Mouse (Mus musculus) brain, embryonic 14.5 days (tissue): Measurements from ENCODE around the gene Hist1h1a. TPM values are rescaled to one million over a fixed set of nuclear protein-coding genes. Genes with fewer than 3 reads are reported as not detected.

Experiments
- DNase-seq: peaks from one replicate; pipeline ENCODE4 v3.0.0-alpha.2; 2011; ENCODE audit warnings: low read depth
- CTCF ChIP-seq: fragments of 200-500 bp; IDR thresholded peaks from 2 replicates; pipeline ENCODE4 v1.5.1; 2012; ENCODE audit warnings: inconsistent platforms, mild to moderate bottlenecking, moderate library complexity, borderline replicate concordance; ENCODE audit not compliant: insufficient read depth, insufficient read length; ENCODE audit errors: extremely low read depth
- POLR2A ChIP-seq: fragments of 200-500 bp; IDR thresholded peaks from 2 replicates; pipeline ENCODE4 v1.6.1; 2012; ENCODE audit warnings: mild to moderate bottlenecking, inconsistent platforms, borderline replicate concordance; ENCODE audit not compliant: poor library complexity, insufficient read depth, insufficient read length, severe bottlenecking; ENCODE audit errors: extremely low read depth
- polyA plus RNA-seq: library from polyadenylated mRNA; depleted of rRNA; stranded (reverse); fragments of >200 nt; gene quantifications from 2 replicates; pipeline ENCODE4 v1.2.3, GENCODE M21; 2012

The Hist1h1a gene
- polyA plus RNA-seq, 1 experiment = 3.8 TPM

DNA sequence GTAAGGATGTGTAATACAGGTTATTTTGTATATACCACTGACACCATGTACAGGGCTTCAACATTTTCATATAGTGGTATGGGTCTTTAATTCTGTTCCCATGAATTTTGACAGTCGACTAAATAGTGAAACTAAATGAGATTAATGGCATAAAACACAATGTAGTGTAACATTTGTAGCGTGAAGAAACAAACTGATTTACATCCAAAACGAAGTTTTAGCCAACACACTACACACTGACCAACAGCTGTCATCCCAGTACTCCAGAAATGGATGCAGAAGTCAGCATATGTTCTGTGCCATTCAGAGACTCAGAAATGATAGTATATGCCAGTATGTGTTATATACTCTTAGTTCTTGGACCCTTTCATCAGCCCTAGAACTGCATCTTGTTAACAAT lies 5.5 kb upstream of the Hist1h1a start:
- DNase-seq = no peak
- TF ChIP-seq CTCF (no peak), POLR2A (no peak)

- DNase-seq = no peak
- TF ChIP-seq CTCF (no peak), POLR2A (no peak)
Observed at GRCm38 (mm10) chr13:23759251-23759771, 4.2 kb upstream of the Hist1h1a start.

DNA sequence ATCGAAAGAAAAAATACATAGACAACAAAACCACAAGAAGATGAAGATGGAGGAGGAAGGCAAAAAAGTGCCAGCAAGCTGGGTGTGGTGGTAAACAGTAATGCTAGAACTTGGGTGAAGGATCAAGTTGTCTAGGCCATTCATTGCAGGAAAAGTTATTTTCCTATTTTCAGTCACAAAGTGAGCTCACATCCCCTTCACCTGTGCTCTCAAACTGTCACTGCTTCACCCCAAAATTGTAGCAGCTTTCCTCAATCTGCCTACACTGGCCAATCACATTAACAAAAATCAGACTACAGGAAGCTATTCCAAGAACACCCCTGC lies 3.6 kb upstream of the Hist1h1a start:
- TF ChIP-seq CTCF = no peak
- TF ChIP-seq POLR2A = no peak
- DNase-seq = no peak

GRCm38 (mm10) chr13:23760240-23760971 lies 3.1 kb upstream of the Hist1h1a start:
- peak; percentile 57 for DNase-seq
- TF ChIP-seq CTCF (no peak), POLR2A (no peak)

DNA sequence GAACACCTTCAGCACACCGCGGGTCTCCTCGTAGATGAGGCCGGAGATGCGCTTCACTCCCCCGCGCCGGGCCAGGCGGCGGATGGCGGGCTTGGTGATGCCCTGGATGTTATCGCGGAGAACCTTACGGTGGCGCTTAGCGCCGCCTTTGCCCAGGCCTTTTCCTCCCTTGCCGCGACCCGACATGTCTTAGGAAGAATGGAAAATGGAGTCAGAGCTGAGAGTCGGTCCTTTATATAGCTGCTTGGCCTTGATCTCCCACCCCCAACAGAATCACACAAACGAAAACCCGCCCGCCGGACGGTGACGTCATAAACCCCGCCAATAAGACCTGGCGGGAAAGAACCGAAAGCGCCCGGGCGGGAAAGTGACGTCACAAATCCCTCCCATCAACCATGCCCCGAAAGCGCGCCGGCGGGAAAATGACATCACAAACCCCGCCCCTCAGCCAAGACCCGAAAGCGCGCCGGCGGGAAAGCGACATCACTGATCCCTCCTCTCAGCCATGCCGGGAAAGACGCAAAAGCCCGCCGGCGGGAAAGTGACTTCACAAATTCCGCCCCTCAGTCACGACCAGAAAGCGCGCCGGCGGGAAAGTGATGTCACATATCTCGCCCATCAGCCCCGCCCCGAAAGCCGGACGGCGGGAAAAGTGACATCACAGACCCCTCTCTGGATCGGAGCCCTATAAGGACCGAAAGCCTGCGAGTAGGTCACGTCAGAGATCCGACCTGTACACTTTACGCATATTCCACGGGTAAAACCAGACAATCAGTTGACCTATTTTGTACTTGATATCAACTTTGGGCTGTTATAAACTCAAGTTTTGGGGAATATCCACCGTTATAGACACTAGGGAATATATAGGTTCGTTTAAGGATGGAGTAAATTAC lies 2.2 kb upstream of the Hist1h1a start, which contains the start of gene Hist1h4a:
Gene Hist1h4a, minus strand, starts transcription at position 259 of the 893 bp plus-strand sequence.
- peak; percentile 99 for DNase-seq
- TF ChIP-seq POLR2A (peak; percentile 54; the same call in 1 of the 2 replicates), CTCF (no peak)

- TF ChIP-seq POLR2A = 0 out of 2 replicates have a peak, but pooled peaks have one; percentile 18
- peak; percentile 96 for DNase-seq
Observed at GRCm38 (mm10) chr13:23761871-23762821, 1.3 kb upstream of the Hist1h1a start, which contains the start of gene Hist1h3a. Gene Hist1h3a, minus strand, starts transcription at chr13:23762386.

DNA sequence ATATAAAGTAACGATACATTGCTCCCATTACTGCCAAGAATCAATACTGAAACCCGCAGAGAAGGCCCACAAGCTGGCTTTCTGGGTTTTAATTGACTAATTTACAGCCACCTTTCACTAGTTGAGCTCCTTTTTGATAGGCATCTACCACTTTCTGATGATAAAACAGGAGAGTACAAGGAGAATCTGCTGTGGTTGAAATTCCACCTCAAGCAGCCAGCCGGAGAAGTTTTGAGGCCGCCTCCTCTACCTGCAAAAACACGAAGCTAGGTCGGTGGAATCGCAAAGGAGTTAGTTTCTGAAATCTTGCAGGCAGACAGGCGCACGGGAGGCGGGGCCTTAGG lies 252 bp upstream of the Hist1h1a start:
- no peak for DNase-seq
- TF ChIP-seq POLR2A (no peak), CTCF (no peak)

GRCm38 (mm10) chr13:23764324-23765171 lies 1.1 kb downstream of the Hist1h1a start:
- no peak for DNase-seq
- TF ChIP-seq CTCF = no peak
- no peak for TF ChIP-seq POLR2A

- no peak for DNase-seq
- TF ChIP-seq POLR2A = no peak
- no peak for TF ChIP-seq CTCF
Observed at GRCm38 (mm10) chr13:23765172-23765513, 1.7 kb downstream of the Hist1h1a start.

DNA sequence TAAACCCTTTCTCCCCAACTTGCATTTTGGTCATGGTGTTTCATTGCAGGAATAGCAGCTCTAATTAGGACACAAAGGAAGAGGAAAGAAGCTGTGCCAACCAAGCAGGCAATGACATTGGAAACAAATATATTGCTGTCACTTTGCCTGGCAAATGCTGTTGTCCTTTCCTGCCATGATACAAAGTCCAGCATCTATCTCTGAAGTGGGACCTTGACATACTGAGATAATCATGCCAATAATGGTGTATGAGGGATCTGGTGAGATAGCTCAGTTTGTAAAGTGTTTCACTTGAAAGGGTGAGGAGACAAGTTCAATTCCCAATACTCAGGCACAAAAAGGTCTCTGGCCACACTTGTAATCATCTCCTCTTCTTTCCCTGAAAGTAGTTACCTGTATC lies 3.3 kb downstream of the Hist1h1a start:
- no peak for TF ChIP-seq CTCF
- DNase-seq = no peak
